Mouse (Mus musculus): ENCODE results near the gene Olfr247. TPM values are rescaled to one million over a fixed set of nuclear protein-coding genes. Genes with fewer than 3 reads are reported as not detected.

Gene Olfr247
- polyA plus RNA-seq (2014; fragmentation: Illumina TruSeq; extraction: RNeasy Lipid Tissue Mini Kit (QIAGEN cat#74804); ENCODE audit: low read depth, low replicate concordance), result not detected

GRCm38 (mm10) chr10:129976040-129976439, at the start of gene Olfr247:
TSS of gene Olfr247 (minus strand) at chr10:129976140.

GRCm38 (mm10) chr10:130012321-130012720, 36.4 kb upstream of the Olfr247 start, which contains the start of gene Olfr820:
TSS of gene Olfr820 (plus strand) at chr10:130012621.

DNA sequence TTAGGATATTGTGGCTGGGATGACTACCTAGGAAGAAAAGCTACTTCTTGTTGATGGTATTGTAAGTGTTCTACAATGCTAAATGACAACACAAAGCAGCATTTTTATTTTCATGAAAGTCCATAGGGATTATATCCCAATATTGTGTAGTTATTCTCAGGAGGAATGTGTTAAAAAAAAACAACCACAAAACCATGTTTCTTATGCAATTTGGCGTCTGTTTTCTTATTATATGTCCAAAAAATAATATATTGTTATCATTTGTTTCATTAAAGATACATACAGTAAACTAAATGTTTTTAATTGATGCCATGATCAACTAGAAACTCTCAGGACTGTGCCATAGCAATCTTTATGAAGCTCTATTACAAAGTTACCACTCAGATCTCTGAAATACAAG, 9.0 kb upstream of the Olfr247 start, which contains the start of gene Gm10310:
TSS of gene Gm10310 (minus strand) at position 101 of the 400 bp plus-strand sequence.

GRCm38 (mm10) chr10:129967166-129967565, 8.8 kb downstream of the Olfr247 start, which contains the start of gene Olfr819:
TSS of gene Olfr819 (minus strand) at chr10:129967266.

GRCm38 (mm10) chr10:129949000-129949399, 26.9 kb downstream of the Olfr247 start, which contains the start of gene Olfr818:
TSS of gene Olfr818 (minus strand) at chr10:129949100.

Other genes starting within 250 kb of the Olfr247 start
- gene Olfr805, start 246.8 kb downstream of the Olfr247 start, polyA plus RNA-seq (2014; fragmentation: Illumina TruSeq; extraction: RNeasy Lipid Tissue Mini Kit (QIAGEN cat#74804); ENCODE audit: low read depth, low replicate concordance), result not detected
- not detected for gene Olfr806, start 234.2 kb downstream of the Olfr247 start, polyA plus RNA-seq (2014; fragmentation: Illumina TruSeq; extraction: RNeasy Lipid Tissue Mini Kit (QIAGEN cat#74804); ENCODE audit: low read depth, low replicate concordance)
- gene Olfr807, start 218.3 kb downstream of the Olfr247 start, polyA plus RNA-seq (2014; fragmentation: Illumina TruSeq; extraction: RNeasy Lipid Tissue Mini Kit (QIAGEN cat#74804); ENCODE audit: low read depth, low replicate concordance), result not detected
- gene Olfr808, start 210.7 kb downstream of the Olfr247 start, polyA plus RNA-seq (2014; fragmentation: Illumina TruSeq; extraction: RNeasy Lipid Tissue Mini Kit (QIAGEN cat#74804); ENCODE audit: low read depth, low replicate concordance), result not detected
- gene Olfr809, start 201.5 kb downstream of the Olfr247 start, polyA plus RNA-seq (2014; fragmentation: Illumina TruSeq; extraction: RNeasy Lipid Tissue Mini Kit (QIAGEN cat#74804); ENCODE audit: low read depth, low replicate concordance), result not detected
- gene Olfr810, start 181.2 kb downstream of the Olfr247 start, polyA plus RNA-seq (2014; fragmentation: Illumina TruSeq; extraction: RNeasy Lipid Tissue Mini Kit (QIAGEN cat#74804); ENCODE audit: low read depth, low replicate concordance), result not detected
- not detected for gene Olfr811, start 171.7 kb downstream of the Olfr247 start, polyA plus RNA-seq (2014; fragmentation: Illumina TruSeq; extraction: RNeasy Lipid Tissue Mini Kit (QIAGEN cat#74804); ENCODE audit: low read depth, low replicate concordance)
- gene Olfr812, start 130.0 kb downstream of the Olfr247 start, polyA plus RNA-seq (2014; fragmentation: Illumina TruSeq; extraction: RNeasy Lipid Tissue Mini Kit (QIAGEN cat#74804); ENCODE audit: low read depth, low replicate concordance), result not detected
- gene Olfr813, start 120.8 kb downstream of the Olfr247 start, polyA plus RNA-seq (2014; fragmentation: Illumina TruSeq; extraction: RNeasy Lipid Tissue Mini Kit (QIAGEN cat#74804); ENCODE audit: low read depth, low replicate concordance), result not detected
- not detected for gene Olfr814, start 96.3 kb downstream of the Olfr247 start, polyA plus RNA-seq (2014; fragmentation: Illumina TruSeq; extraction: RNeasy Lipid Tissue Mini Kit (QIAGEN cat#74804); ENCODE audit: low read depth, low replicate concordance)
- gene Olfr815, start 70.3 kb downstream of the Olfr247 start, polyA plus RNA-seq (2014; fragmentation: Illumina TruSeq; extraction: RNeasy Lipid Tissue Mini Kit (QIAGEN cat#74804); ENCODE audit: low read depth, low replicate concordance), result not detected
- gene Olfr816, start 60.5 kb downstream of the Olfr247 start, polyA plus RNA-seq (2014; fragmentation: Illumina TruSeq; extraction: RNeasy Lipid Tissue Mini Kit (QIAGEN cat#74804); ENCODE audit: low read depth, low replicate concordance), result not detected
- gene Olfr818, start 27.0 kb downstream of the Olfr247 start, polyA plus RNA-seq (2014; fragmentation: Illumina TruSeq; extraction: RNeasy Lipid Tissue Mini Kit (QIAGEN cat#74804); ENCODE audit: low read depth, low replicate concordance), result not detected
- not detected for gene Olfr819, start 8.9 kb downstream of the Olfr247 start, polyA plus RNA-seq (2014; fragmentation: Illumina TruSeq; extraction: RNeasy Lipid Tissue Mini Kit (QIAGEN cat#74804); ENCODE audit: low read depth, low replicate concordance)
- not detected for gene Gm10310, start 8.9 kb upstream of the Olfr247 start, polyA plus RNA-seq (2014; fragmentation: Illumina TruSeq; extraction: RNeasy Lipid Tissue Mini Kit (QIAGEN cat#74804); ENCODE audit: low read depth, low replicate concordance)
- not detected for gene Olfr820, start 36.5 kb upstream of the Olfr247 start, polyA plus RNA-seq (2014; fragmentation: Illumina TruSeq; extraction: RNeasy Lipid Tissue Mini Kit (QIAGEN cat#74804); ENCODE audit: low read depth, low replicate concordance)
- gene Olfr821, start 54.2 kb upstream of the Olfr247 start, polyA plus RNA-seq (2014; fragmentation: Illumina TruSeq; extraction: RNeasy Lipid Tissue Mini Kit (QIAGEN cat#74804); ENCODE audit: low read depth, low replicate concordance), result not detected
- not detected for gene Olfr822, start 95.1 kb upstream of the Olfr247 start, polyA plus RNA-seq (2014; fragmentation: Illumina TruSeq; extraction: RNeasy Lipid Tissue Mini Kit (QIAGEN cat#74804); ENCODE audit: low read depth, low replicate concordance)
- not detected for gene Olfr823, start 139.2 kb upstream of the Olfr247 start, polyA plus RNA-seq (2014; fragmentation: Illumina TruSeq; extraction: RNeasy Lipid Tissue Mini Kit (QIAGEN cat#74804); ENCODE audit: low read depth, low replicate concordance)
- gene Olfr824, start 153.9 kb upstream of the Olfr247 start, polyA plus RNA-seq (2014; fragmentation: Illumina TruSeq; extraction: RNeasy Lipid Tissue Mini Kit (QIAGEN cat#74804); ENCODE audit: low read depth, low replicate concordance), result not detected
- not detected for gene Olfr825, start 190.6 kb upstream of the Olfr247 start, polyA plus RNA-seq (2014; fragmentation: Illumina TruSeq; extraction: RNeasy Lipid Tissue Mini Kit (QIAGEN cat#74804); ENCODE audit: low read depth, low replicate concordance)
- gene Olfr826, start 208.0 kb upstream of the Olfr247 start, polyA plus RNA-seq (2014; fragmentation: Illumina TruSeq; extraction: RNeasy Lipid Tissue Mini Kit (QIAGEN cat#74804); ENCODE audit: low read depth, low replicate concordance), result not detected
- gene Olfr827, start 238.3 kb upstream of the Olfr247 start, polyA plus RNA-seq (2014; fragmentation: Illumina TruSeq; extraction: RNeasy Lipid Tissue Mini Kit (QIAGEN cat#74804); ENCODE audit: low read depth, low replicate concordance), result not detected

Measured in liver, adult 10 weeks (tissue).